Mouse (Mus musculus) kidney, adult 2 months (tissue): ENCODE results near the gene Ap5b1. TPM values are rescaled to one million over a fixed set of nuclear protein-coding genes. Genes with fewer than 3 reads are reported as not detected.
A peak's percentile ranks its signal among the peaks of the same experiment; 100 is the strongest.

ENCODE experiments used
- DNase-seq: peaks from one replicate; pipeline ENCODE4 v3.0.0; 2021
- H3K27ac ChIP-seq: fragments of 200-500 bp; 2 replicates; pipeline ENCODE4 v1.5.1; 2012; ENCODE audit warnings: low read depth, low read length, control low read depth, inconsistent platforms; ENCODE audit not compliant: insufficient read depth
- H3K27me3 ChIP-seq: fragments of 200-500 bp; replicated peaks from 2 replicates; pipeline ENCODE4 v1.6.1; 2012; ENCODE audit warnings: mild to moderate bottlenecking, moderate library complexity, low read length, inconsistent platforms; ENCODE audit not compliant: control insufficient read depth, insufficient read depth
- H3K36me3 ChIP-seq: fragments of 200-500 bp; 2 replicates; pipeline ENCODE4 v1.6.1; 2012; ENCODE audit warnings: mild to moderate bottlenecking, moderate library complexity, low read length, inconsistent platforms; ENCODE audit not compliant: control insufficient read depth, insufficient read depth
- H3K4me1 ChIP-seq: fragments of 200-500 bp; 2 replicates; pipeline ENCODE4 v1.6.1; 2011; ENCODE audit warnings: low read length; ENCODE audit not compliant: control insufficient read depth, insufficient read depth
- H3K4me3 ChIP-seq: fragments of 200-500 bp; 2 replicates; pipeline ENCODE4 v1.5.1; 2011; ENCODE audit warnings: mild to moderate bottlenecking, low read depth, low read length, control low read depth; ENCODE audit not compliant: insufficient read depth
- CTCF ChIP-seq: fragments of 200-500 bp; conservative IDR thresholded peaks from 2 replicates; pipeline ENCODE4 v1.5.1; 2011; ENCODE audit warnings: low read depth, mild to moderate bottlenecking, control low read depth, low read length, moderate library complexity, mixed read lengths; ENCODE audit not compliant: insufficient read depth, insufficient read length
- POLR2A ChIP-seq: fragments of 200-500 bp; IDR thresholded peaks from one replicate; pipeline ENCODE4 v1.6.1; 2011; ENCODE audit warnings: low read depth, low read length, control low read depth
- WGBS: fragments of 180-500 bp; shearing (Covaris S2); methylation state at CpG from one replicate; pipeline ENCODE4 v1.1.7; 2018; 5-methylcytosine and 5-hydroxymethylcytosine counted together
- polyA plus RNA-seq: library from polyadenylated mRNA; depleted of rRNA; stranded (reverse); fragments of >200 nt; gene quantifications from 2 replicates; pipeline ENCODE4 v1.2.3, GENCODE M21; 2012

The Ap5b1 gene
- polyA plus RNA-seq, 1 experiment, result 10.2 TPM

- 65% methylated on average over 19 of the region's 19 CpGs for WGBS
Measured at GRCm38 (mm10) chr19:5572331-5573125, 4.7 kb downstream of the Ap5b1 start.

GRCm38 (mm10) chr19:5575336-5575735 lies 7.5 kb downstream of the Ap5b1 start:
- Histone ChIP-seq H3K4me3 (no peak overlapping the region), H3K4me1 (0 out of 2 replicates have a peak, but pooled peaks cover 3% of the 10 kb centered on the region), H3K27me3 (no peaks in the 10 kb centered on the region), H3K27ac (no peak overlapping the region), H3K36me3 (no peaks in the 10 kb centered on the region)
- TF ChIP-seq CTCF, result no peak
- no peak for TF ChIP-seq POLR2A
- DNase-seq, result peak; percentile 50
- WGBS, result 55% methylated on average over 1 of the region's 1 CpGs

More at GRCm38 (mm10) chr19:5572331-5573125, 4.7 kb downstream of the Ap5b1 start:
- no peaks in the 10 kb centered on the region; the same call in 1 of the 2 replicates for H3K36me3 ChIP-seq
- DNase-seq, result peak; percentile 88
- H3K4me1 ChIP-seq, result peaks cover 3% of the 10 kb centered on the region; the same call in 1 of the 2 replicates
- no peak for TF ChIP-seq CTCF
- TF ChIP-seq POLR2A, result no peak
- H3K27me3 ChIP-seq, result no peaks in the 10 kb centered on the region
- no peak overlapping the region for H3K4me3 ChIP-seq
- 0 out of 2 replicates have a peak overlapping the region, but pooled peaks have one; percentile 7 for H3K27ac ChIP-seq

- Histone ChIP-seq H3K36me3 (no peaks in the 10 kb centered on the region), H3K4me1 (no peaks in the 10 kb centered on the region), H3K4me3 (no peak overlapping the region), H3K27ac (no peak overlapping the region), H3K27me3 (no peaks in the 10 kb centered on the region)
- no peak for DNase-seq
- TF ChIP-seq CTCF (no peak), POLR2A (no peak)
- WGBS, result 80% methylated on average over 4 of the region's 4 CpGs
Measured at GRCm38 (mm10) chr19:5579971-5580370, 12.1 kb downstream of the Ap5b1 start.

- H3K27ac ChIP-seq, result no peak overlapping the region
- 88% methylated on average over 6 of the region's 6 CpGs for WGBS
- H3K27me3 ChIP-seq, result no peaks in the 10 kb centered on the region
- no peak overlapping the region for H3K4me3 ChIP-seq
- no peak for TF ChIP-seq CTCF
- TF ChIP-seq POLR2A, result no peak
- no peaks in the 10 kb centered on the region for H3K4me1 ChIP-seq
- DNase-seq, result no peak
- H3K36me3 ChIP-seq, result no peaks in the 10 kb centered on the region
Measured at GRCm38 (mm10) chr19:5580776-5581175, 13.0 kb downstream of the Ap5b1 start.

GRCm38 (mm10) chr19:5581995-5582394 lies 14.2 kb downstream of the Ap5b1 start:
- no peak for DNase-seq
- Histone ChIP-seq H3K36me3 (no peaks in the 10 kb centered on the region), H3K4me1 (no peaks in the 10 kb centered on the region), H3K4me3 (no peak overlapping the region), H3K27ac (no peak overlapping the region), H3K27me3 (no peaks in the 10 kb centered on the region)
- 78% methylated on average over 2 of the region's 2 CpGs for WGBS
- TF ChIP-seq CTCF (no peak), POLR2A (no peak)

GRCm38 (mm10) chr19:5589159-5589558 lies 21.3 kb downstream of the Ap5b1 start:
- TF ChIP-seq CTCF, result peak; percentile 45; the same call in 1 of the 2 replicates
- no peak for TF ChIP-seq POLR2A
- WGBS, result 71% methylated on average over 9 of the region's 9 CpGs
- Histone ChIP-seq H3K36me3 (no peaks in the 10 kb centered on the region), H3K27ac (no peak overlapping the region), H3K4me1 (no peaks in the 10 kb centered on the region), H3K4me3 (no peak overlapping the region), H3K27me3 (no peaks in the 10 kb centered on the region)
- peak; percentile 41 for DNase-seq

GRCm38 (mm10) chr19:5591888-5592287 lies 24.1 kb downstream of the Ap5b1 start:
- no peak for TF ChIP-seq CTCF
- no peak for TF ChIP-seq POLR2A
- H3K27me3 ChIP-seq, result no peaks in the 10 kb centered on the region
- no peak for DNase-seq
- no peaks in the 10 kb centered on the region for H3K36me3 ChIP-seq
- no peaks in the 10 kb centered on the region for H3K4me1 ChIP-seq
- WGBS, result 88% methylated on average over 6 of the region's 6 CpGs
- H3K4me3 ChIP-seq, result no peak overlapping the region
- H3K27ac ChIP-seq, result no peak overlapping the region

GRCm38 (mm10) chr19:5599224-5599623 lies 31.4 kb downstream of the Ap5b1 start:
- Histone ChIP-seq H3K36me3 (no peaks in the 10 kb centered on the region), H3K27me3 (no peaks in the 10 kb centered on the region), H3K27ac (no peak overlapping the region), H3K4me1 (peaks cover 5% of the 10 kb centered on the region; the same call in 1 of the 2 replicates), H3K4me3 (no peak overlapping the region)
- 73% methylated on average over 4 of the region's 4 CpGs for WGBS
- TF ChIP-seq POLR2A (no peak), CTCF (no peak)
- DNase-seq, result no peak
